Mouse (Mus musculus): ENCODE results near the gene C2cd3. TPM values are rescaled to one million over a fixed set of nuclear protein-coding genes. Genes with fewer than 3 reads are reported as not detected.

Gene C2cd3
- total and polyA plus RNA-seq, 3 experiments, result 8.5 to 23.5 TPM; not detected in 1

DNA sequence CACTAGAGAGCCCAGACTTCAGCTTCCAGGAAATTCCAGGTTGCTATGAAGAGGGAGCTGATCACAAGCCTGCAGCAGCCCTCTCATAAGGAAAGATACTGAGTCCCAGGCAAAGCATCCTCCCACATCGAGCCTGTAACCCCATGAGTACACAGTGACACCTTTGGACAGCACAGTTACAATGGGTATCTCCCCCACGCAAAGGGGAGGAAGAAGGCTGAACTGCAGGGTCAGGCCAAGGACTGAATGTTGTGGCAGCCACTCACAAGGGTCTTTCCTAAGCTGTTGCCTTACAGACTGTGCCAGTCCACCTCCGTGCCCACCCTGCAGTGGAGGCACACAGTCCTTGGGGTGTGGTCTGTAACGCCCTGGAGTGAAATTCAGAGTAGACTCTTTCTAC is 134.5 kb downstream of the C2cd3 start:
- no peak for DNase-seq (ENCODE audit: low read depth, low spot score)
- H3K9ac ChIP-seq (ENCODE audit: control insufficient read depth, low read depth, low read length, poor library complexity, severe bottlenecking), result no peak overlapping the region
- peak; percentile 77; the same call in 1 of the 2 replicates for TF ChIP-seq POLR2AphosphoS5 (IDR thresholded peaks at IDR 0.05; ENCODE audit: borderline replicate concordance, low read depth, low read length)
- no peak for TF ChIP-seq ETS1 (IDR thresholded peaks at IDR 0.05; ENCODE audit: low read depth, low read length)
- no peak for TF ChIP-seq GABPA (IDR thresholded peaks at IDR 0.05; ENCODE audit: low read depth, low read length)
- H3K4me1 ChIP-seq (ENCODE audit: control insufficient read depth in 1 of 2, insufficient read depth in 2 of 2, low read length in 2 of 2), result peaks cover 2 to 13% of the 10 kb centered on the region in 2 experiments; a peak in 2 of 4 replicates
- peaks cover 0 to 5% of the 10 kb centered on the region in 2 experiments; a peak in 2 of 4 replicates for H3K36me3 ChIP-seq (ENCODE audit: control insufficient read depth in 1 of 2, insufficient read depth in 2 of 2, low read length in 2 of 2)
- H3K4me3 ChIP-seq (ENCODE audit: control insufficient read depth in 1 of 2, insufficient read depth in 1 of 2, low read depth in 2 of 2, low read length in 2 of 2), result no peak overlapping the region
- no peaks in the 10 kb centered on the region for H3K9me3 ChIP-seq (replicated peaks; ENCODE audit: insufficient read depth, low read length)
- H3K27ac ChIP-seq (ENCODE audit: control insufficient read depth, low read depth, low read length), result no peak overlapping the region
- no peaks in the 10 kb centered on the region for H3K27me3 ChIP-seq (ENCODE audit: control insufficient read depth in 1 of 2, insufficient read depth in 2 of 2, low read length in 2 of 2)
- H3K79me2 ChIP-seq (ENCODE audit: control insufficient read depth, insufficient read depth, low read length, poor library complexity), result no peaks in the 10 kb centered on the region

DNA sequence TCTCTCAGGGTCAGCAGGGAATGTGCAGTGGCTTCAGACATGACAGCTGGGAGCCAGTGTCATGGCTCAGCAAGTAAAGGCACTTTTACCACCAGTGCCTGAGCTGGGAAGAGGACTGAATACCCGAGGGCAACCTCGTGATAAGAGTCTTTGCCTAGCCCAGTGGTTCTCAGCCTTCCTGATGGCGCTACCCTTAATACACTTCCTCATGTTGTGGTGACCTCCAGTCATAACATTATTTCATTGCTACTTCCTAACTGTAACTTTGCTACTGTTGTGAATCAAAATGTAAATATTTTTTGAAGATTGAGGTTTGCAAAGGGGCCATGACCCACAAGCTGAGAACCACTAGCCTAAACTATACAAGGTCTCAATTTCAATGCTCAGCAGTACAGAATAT is 136.6 kb downstream of the C2cd3 start:
- TF ChIP-seq SIN3A (IDR thresholded peaks at IDR 0.05; ENCODE audit: low read length) (0 out of 2 replicates have a peak, but pooled peaks have one; percentile 14), HCFC1 (IDR thresholded peaks at IDR 0.05; ENCODE audit: low read depth, low read length) (no peak)
- H3K36me3 ChIP-seq (ENCODE audit: control insufficient read depth in 1 of 2, insufficient read depth in 2 of 2, low read length in 2 of 2), result peaks cover 0 to 5% of the 10 kb centered on the region in 2 experiments; a peak in 2 of 4 replicates
- H3K9me3 ChIP-seq (replicated peaks; ENCODE audit: insufficient read depth, low read length), result no peaks in the 10 kb centered on the region
- peak; percentile 77 for DNase-seq (ENCODE audit: low read depth, low spot score)
- H3K27me3 ChIP-seq (ENCODE audit: control insufficient read depth in 1 of 2, insufficient read depth in 2 of 2, low read length in 2 of 2), result no peaks in the 10 kb centered on the region
- peak overlapping the region; percentile 24; the same call in 1 of the 2 replicates for H3K27ac ChIP-seq (ENCODE audit: control insufficient read depth, low read depth, low read length)
- peak overlapping the region in 1 of 2 experiments; percentile 2; a peak in 1 of 4 replicates for H3K4me3 ChIP-seq (ENCODE audit: control insufficient read depth in 1 of 2, insufficient read depth in 1 of 2, low read depth in 2 of 2, low read length in 2 of 2)
- no peaks in the 10 kb centered on the region for H3K79me2 ChIP-seq (ENCODE audit: control insufficient read depth, insufficient read depth, low read length, poor library complexity)
- peak overlapping the region; percentile 32; the same call in 1 of the 2 replicates for H3K9ac ChIP-seq (ENCODE audit: control insufficient read depth, low read depth, low read length, poor library complexity, severe bottlenecking)
- peaks cover 2 to 15% of the 10 kb centered on the region in 2 experiments; a peak in 2 of 4 replicates for H3K4me1 ChIP-seq (ENCODE audit: control insufficient read depth in 1 of 2, insufficient read depth in 2 of 2, low read length in 2 of 2)

DNA sequence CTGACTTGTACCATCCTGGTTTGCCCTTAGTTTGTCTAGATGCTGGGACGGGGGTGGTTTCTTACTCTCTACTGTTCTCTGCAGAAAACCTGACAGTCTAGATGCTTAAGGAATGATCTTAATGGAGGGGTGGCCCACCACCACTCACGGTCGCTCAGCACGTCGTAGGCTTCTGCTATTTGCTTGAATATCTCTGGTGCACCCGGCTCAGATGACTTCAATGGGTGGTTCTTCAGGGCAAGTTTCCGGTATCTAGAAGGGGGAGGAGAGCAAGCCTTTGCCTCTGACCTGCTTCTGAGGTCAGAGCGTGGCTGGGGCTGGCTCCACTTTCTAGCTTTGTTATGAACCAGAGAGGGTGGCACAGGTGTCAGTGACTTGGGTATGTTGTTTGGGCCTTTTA is 139.6 kb downstream of the C2cd3 start:
- no peaks in the 10 kb centered on the region for H3K79me2 ChIP-seq (ENCODE audit: control insufficient read depth, insufficient read depth, low read length, poor library complexity)
- peak; percentile 75 for DNase-seq (ENCODE audit: low read depth, low spot score)
- no peak for TF ChIP-seq MYC (IDR thresholded peaks at IDR 0.05; ENCODE audit: low read depth, low read length)
- TF ChIP-seq CHD1 (IDR thresholded peaks at IDR 0.05; ENCODE audit: low read depth, low read length), result no peak
- TF ChIP-seq RCOR1 (IDR thresholded peaks at IDR 0.05; ENCODE audit: low read depth, low read length), result 0 out of 2 replicates have a peak, but pooled peaks have one; percentile 20
- TF ChIP-seq TCF12 (IDR thresholded peaks at IDR 0.05; ENCODE audit: low read depth, low read length), result peak; percentile 29; the same call in 1 of the 2 replicates
- TF ChIP-seq ETS1 (IDR thresholded peaks at IDR 0.05; ENCODE audit: low read depth, low read length), result no peak
- TF ChIP-seq HCFC1 (IDR thresholded peaks at IDR 0.05; ENCODE audit: low read depth, low read length), result peak; percentile 46; the same call in 1 of the 2 replicates
- TF ChIP-seq POLR2A (IDR thresholded peaks at IDR 0.05; ENCODE audit: control insufficient read depth in 1 of 2, insufficient read depth in 1 of 2, low read depth in 1 of 2, low read length in 2 of 2, poor library complexity in 1 of 2), result peak; percentile 26 to 63; a peak in 2 of 4 replicates
- 0 out of 2 replicates have a peak, but pooled peaks have one; percentile 32 for TF ChIP-seq ZMIZ1 (IDR thresholded peaks at IDR 0.05; ENCODE audit: low read depth, low read length)
- peak; percentile 45; the same call in 1 of the 2 replicates for TF ChIP-seq MAZ (IDR thresholded peaks at IDR 0.05; ENCODE audit: low read depth, low read length)
- no peak for TF ChIP-seq GATA1 (IDR thresholded peaks at IDR 0.05; ENCODE audit: low read depth, low read length)
- peak; percentile 42; the same call in 1 of the 2 replicates for TF ChIP-seq NELFE (IDR thresholded peaks at IDR 0.05; ENCODE audit: low read depth, low read length)
- TF ChIP-seq USF1 (IDR thresholded peaks at IDR 0.05; ENCODE audit: low read depth, low read length), result 0 out of 2 replicates have a peak, but pooled peaks have one; percentile 11
- TF ChIP-seq ELF1 (IDR thresholded peaks at IDR 0.05; ENCODE audit: low read depth, low read length), result 0 out of 2 replicates have a peak, but pooled peaks have one; percentile 26
- no peak for TF ChIP-seq USF2 (IDR thresholded peaks at IDR 0.05; ENCODE audit: borderline replicate concordance in 1 of 2, insufficient read depth in 1 of 2, low read depth in 1 of 2, low read length in 2 of 2)
- no peak for TF ChIP-seq MEF2A (IDR thresholded peaks at IDR 0.05; ENCODE audit: extremely low read depth, insufficient replicate concordance, low read depth, low read length, poor library complexity, severe bottlenecking)
- peaks cover 2 to 15% of the 10 kb centered on the region in 2 experiments; a peak in 2 of 4 replicates for H3K4me1 ChIP-seq (ENCODE audit: control insufficient read depth in 1 of 2, insufficient read depth in 2 of 2, low read length in 2 of 2)
- peak overlapping the region; percentile 40 to 64 for H3K4me3 ChIP-seq (ENCODE audit: control insufficient read depth in 1 of 2, insufficient read depth in 1 of 2, low read depth in 2 of 2, low read length in 2 of 2)
- peak overlapping the region; percentile 41 for H3K9ac ChIP-seq (ENCODE audit: control insufficient read depth, low read depth, low read length, poor library complexity, severe bottlenecking)
- H3K9me3 ChIP-seq (replicated peaks; ENCODE audit: insufficient read depth, low read length), result no peaks in the 10 kb centered on the region
- peak overlapping the region; percentile 13; the same call in 1 of the 2 replicates for H3K27ac ChIP-seq (ENCODE audit: control insufficient read depth, low read depth, low read length)
- H3K27me3 ChIP-seq (ENCODE audit: control insufficient read depth in 1 of 2, insufficient read depth in 2 of 2, low read length in 2 of 2), result no peaks in the 10 kb centered on the region; a peak in 1 of 4 replicates
- H3K36me3 ChIP-seq (ENCODE audit: control insufficient read depth in 1 of 2, insufficient read depth in 2 of 2, low read length in 2 of 2), result peaks cover 0 to 5% of the 10 kb centered on the region in 2 experiments; a peak in 2 of 4 replicates
